Mouse (Mus musculus): Measurements from ENCODE around the gene Gstcd.

DNA sequence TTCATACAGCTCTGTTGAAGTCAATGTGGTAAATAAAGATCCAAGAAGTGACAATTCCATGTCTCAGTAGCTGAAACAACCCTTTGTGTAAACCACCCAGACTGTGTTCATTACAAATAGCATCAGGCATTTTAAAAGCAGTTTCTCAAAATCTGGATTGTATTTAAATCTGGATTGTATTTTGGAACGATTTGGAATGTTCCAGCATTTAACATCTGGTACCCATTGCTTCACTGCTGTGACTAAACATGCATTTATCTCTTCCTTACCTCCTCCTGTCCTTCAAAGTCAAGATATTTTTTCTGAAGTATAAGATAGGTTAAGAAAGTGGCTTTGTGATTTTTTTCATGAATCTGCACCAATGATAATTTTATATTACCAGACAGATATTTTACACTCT lies 21.4 kb upstream of the Gstcd start:
- TF ChIP-seq CTCF (IDR thresholded peaks at IDR 0.05; ENCODE audit: low read depth, low read length) (no peak), EP300 (IDR thresholded peaks at IDR 0.05; ENCODE audit: insufficient read depth, low read depth, low read length) (no peak), POLR2A (IDR thresholded peaks at IDR 0.05; ENCODE audit: insufficient read depth, low read length) (no peak)

All from ES-Bruce4 (cell line).